Mouse (Mus musculus) lung, adult 2 months (tissue): ENCODE data around the gene Fmnl2. TPM values are rescaled to one million over a fixed set of nuclear protein-coding genes. Genes with fewer than 3 reads are reported as not detected.
A peak's percentile ranks its signal among the peaks of the same experiment; 100 is the strongest.

Experiments
- DNase-seq: peaks from one replicate; pipeline ENCODE4 v3.0.0; 2022
- H3K4me1 ChIP-seq: fragments of 200-500 bp; 2 replicates; pipeline ENCODE4 v1.6.1; 2011; ENCODE audit warnings: low read length; ENCODE audit not compliant: control insufficient read depth, insufficient read depth
- H3K4me3 ChIP-seq: fragments of 200-500 bp; replicated peaks from 2 replicates; pipeline ENCODE3; 2011; ENCODE audit warnings: low read depth, mild to moderate bottlenecking, control low read depth, low read length; ENCODE audit errors: extremely low read depth
- CTCF ChIP-seq: fragments of 200-500 bp; IDR thresholded peaks from 2 replicates; pipeline ENCODE4 v1.5.1; 2011; ENCODE audit warnings: mild to moderate bottlenecking, low read length, control low read depth; ENCODE audit not compliant: insufficient read depth
- POLR2A ChIP-seq: fragments of 200-500 bp; IDR thresholded peaks from 2 replicates; pipeline ENCODE4 v1.6.1; 2011; ENCODE audit warnings: low read depth, mild to moderate bottlenecking, control low read depth, low read length, borderline replicate concordance; ENCODE audit errors: extremely low read depth
- WGBS: fragments of 180-500 bp; shearing (Covaris S2); methylation state at CpG from one replicate; pipeline ENCODE4 v1.1.7; 2018; 5-methylcytosine and 5-hydroxymethylcytosine counted together
- polyA plus RNA-seq: library from polyadenylated mRNA; depleted of rRNA; stranded (reverse); fragments of >200 nt; gene quantifications from 2 replicates; pipeline ENCODE4 v1.2.3, GENCODE M21; 2012

Fmnl2 gene
- polyA plus RNA-seq, 1 experiment: 4.8 TPM

GRCm38 (mm10) chr2:52862046-52862759 is 4.5 kb downstream of the Fmnl2 start:
- no peak overlapping the region for H3K4me3 ChIP-seq

GRCm38 (mm10) chr2:52862760-52863124 is 5.1 kb downstream of the Fmnl2 start:
- Histone ChIP-seq H3K4me3 (no peak overlapping the region), H3K4me1 (peaks cover 5% of the 10 kb centered on the region; the same call in 1 of the 2 replicates)
- DNase-seq: no peak
- WGBS: 51% methylated on average over 4 of the region's 4 CpGs
- TF ChIP-seq CTCF (no peak), POLR2A (no peak)

More at GRCm38 (mm10) chr2:52862046-52862759, 4.5 kb downstream of the Fmnl2 start:
- no peak for DNase-seq
- no peak for TF ChIP-seq CTCF
- TF ChIP-seq POLR2A: no peak
- H3K4me1 ChIP-seq: peaks cover 5% of the 10 kb centered on the region; the same call in 1 of the 2 replicates
- WGBS: 77% methylated on average over 9 of the region's 9 CpGs

DNA sequence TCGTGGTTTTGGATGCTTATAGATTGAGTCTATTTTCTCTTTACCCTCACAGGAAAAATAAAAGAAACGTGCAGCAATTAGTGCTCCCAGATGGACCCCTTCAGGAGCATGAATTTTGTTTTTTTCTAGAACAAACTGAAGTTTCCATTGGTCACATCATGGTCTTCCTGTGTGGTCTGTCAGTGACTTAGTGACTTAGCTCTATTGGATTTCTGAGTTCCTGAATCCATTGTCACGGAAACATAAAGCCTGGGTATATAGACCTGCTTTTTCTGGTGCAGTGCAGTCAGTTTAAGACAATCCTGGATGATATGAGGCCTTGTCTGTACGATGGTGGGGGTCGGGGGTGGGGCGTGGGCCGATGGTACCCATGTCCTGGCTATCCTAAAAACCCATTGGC is 7.0 kb downstream of the Fmnl2 start:
- Histone ChIP-seq H3K4me3 (no peak overlapping the region), H3K4me1 (peaks cover 5% of the 10 kb centered on the region; the same call in 1 of the 2 replicates)
- no peak for DNase-seq
- TF ChIP-seq CTCF (no peak), POLR2A (no peak)
- 94% methylated on average over 7 of the region's 7 CpGs for WGBS

- no peak for DNase-seq
- TF ChIP-seq CTCF (no peak), POLR2A (no peak)
- no peak overlapping the region for H3K4me3 ChIP-seq
- WGBS: 72% methylated on average over 3 of the region's 3 CpGs
- peaks cover 3% of the 10 kb centered on the region; the same call in 1 of the 2 replicates for H3K4me1 ChIP-seq
Measured at GRCm38 (mm10) chr2:52866151-52866550, 8.5 kb downstream of the Fmnl2 start.

- WGBS: 65% methylated on average over 9 of the region's 9 CpGs
- DNase-seq: peak; percentile 43
- Histone ChIP-seq H3K4me1 (peaks cover 7% of the 10 kb centered on the region), H3K4me3 (no peak overlapping the region)
- TF ChIP-seq CTCF: no peak
- no peak for TF ChIP-seq POLR2A
Measured at GRCm38 (mm10) chr2:52867781-52868180, 10.1 kb downstream of the Fmnl2 start.

DNA sequence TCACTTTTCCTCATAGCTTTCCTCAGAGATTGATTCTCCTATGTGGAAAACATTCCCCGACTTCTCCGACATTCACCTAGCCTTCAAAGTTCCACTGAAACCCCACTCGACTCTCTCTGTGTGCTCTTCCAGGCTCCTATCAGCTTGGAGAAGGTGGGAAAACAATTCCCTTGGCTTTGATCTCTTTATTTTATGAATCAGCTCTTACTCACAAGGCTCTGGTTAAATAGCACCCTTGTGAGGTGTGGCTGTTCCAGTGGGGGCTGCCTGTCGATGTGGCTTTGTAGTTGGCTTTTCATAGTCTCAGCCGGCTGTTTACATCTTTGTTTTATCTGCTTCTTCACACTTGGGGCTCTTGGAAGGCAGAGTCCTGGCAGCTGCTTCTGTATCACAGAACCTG is 10.5 kb downstream of the Fmnl2 start:
- TF ChIP-seq CTCF (no peak), POLR2A (no peak)

DNA sequence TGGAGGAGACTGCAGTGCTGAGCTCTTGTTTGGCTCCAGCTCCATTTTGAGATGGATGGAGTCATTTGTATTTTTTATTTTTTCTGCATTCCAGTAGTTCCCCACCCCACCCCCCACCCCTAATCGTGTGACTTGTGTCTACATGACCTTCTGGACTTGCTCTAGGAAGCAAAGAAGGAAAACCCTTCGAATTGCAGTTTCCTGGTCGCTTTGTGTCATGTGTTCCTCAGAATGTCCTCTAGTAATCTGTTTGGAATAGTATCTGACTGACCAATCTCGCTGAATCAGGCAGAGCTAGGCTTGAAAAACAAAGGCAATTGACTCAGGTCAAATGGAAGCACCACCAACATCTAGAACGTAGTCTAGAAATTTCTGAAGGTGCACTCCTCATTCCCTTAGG is 15.0 kb downstream of the Fmnl2 start:
- no peak for DNase-seq
- TF ChIP-seq POLR2A (no peak), CTCF (no peak)
- WGBS: 34% methylated on average over 5 of the region's 5 CpGs
- Histone ChIP-seq H3K4me1 (peaks cover 9% of the 10 kb centered on the region), H3K4me3 (no peak overlapping the region)

More for the DNA sequence above, 10.5 kb downstream of the Fmnl2 start:
- Histone ChIP-seq H3K4me1 (peaks cover 9% of the 10 kb centered on the region), H3K4me3 (no peak overlapping the region)
- no peak for DNase-seq
- 57% methylated on average over 5 of the region's 5 CpGs for WGBS

DNA sequence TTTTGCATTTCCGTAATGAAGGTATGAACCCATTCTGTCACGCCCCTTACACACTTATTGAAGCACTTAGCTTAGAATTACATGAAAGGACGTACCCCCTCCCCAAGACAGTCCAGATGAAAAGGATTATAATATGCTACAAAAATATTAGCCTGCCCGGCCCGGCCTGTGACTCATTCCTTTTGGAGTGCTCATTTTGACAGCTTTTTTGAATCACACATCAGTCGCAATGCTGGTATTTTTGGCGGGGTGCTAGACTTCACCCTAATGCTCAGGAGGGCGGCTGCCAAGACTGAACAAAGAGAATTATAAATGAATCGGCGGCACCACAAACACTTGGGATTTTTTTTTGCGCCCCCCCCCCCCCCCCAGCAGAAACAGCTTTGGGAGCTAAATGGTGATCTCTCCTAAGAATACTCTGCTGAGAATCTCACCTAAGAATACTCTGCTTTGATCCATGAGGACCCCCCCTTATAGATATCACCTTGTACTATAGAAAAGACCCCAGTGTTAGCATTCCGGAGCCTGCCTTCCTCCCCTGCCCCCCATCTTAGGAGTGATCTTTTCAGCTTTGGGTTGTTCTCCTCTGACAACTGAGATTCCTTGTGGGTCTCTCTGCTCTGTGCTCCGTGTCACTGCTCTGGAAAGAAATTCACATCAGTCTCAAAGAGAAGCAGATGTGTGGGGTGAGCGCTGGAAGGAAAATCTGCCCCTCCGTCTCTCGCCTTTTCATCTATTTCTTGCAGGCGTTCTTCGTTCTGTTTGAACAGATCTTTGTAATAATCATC is 15.8 kb downstream of the Fmnl2 start:
- TF ChIP-seq CTCF (no peak), POLR2A (no peak)
- Histone ChIP-seq H3K4me1 (peaks cover 9% of the 10 kb centered on the region), H3K4me3 (no peak overlapping the region)
- no peak for DNase-seq
- 48% methylated on average over 18 of the region's 18 CpGs for WGBS

- Histone ChIP-seq H3K4me1 (peaks cover 9% of the 10 kb centered on the region), H3K4me3 (no peak overlapping the region)
- no peak for DNase-seq
- no peak for TF ChIP-seq CTCF
- TF ChIP-seq POLR2A: no peak
Measured at GRCm38 (mm10) chr2:52874721-52875120, 17.1 kb downstream of the Fmnl2 start.
